Mouse (Mus musculus) gastrocnemius, postnatal 25 days (tissue): Measurements from ENCODE around the gene Xrcc4. TPM values are rescaled to one million over a fixed set of nuclear protein-coding genes. Genes with fewer than 3 reads are reported as not detected.
"Not testable (repeated sequence)": the region's sequence is repeated elsewhere in the genome, so short reads cannot be mapped to it uniquely, and the experiment has no call there.

Experiments
- DNase-seq: peaks from one replicate; pipeline ENCODE4 v3.0.0; 2022
- total RNA-seq, 2 experiments: library from RNA; stranded (reverse); gene quantifications; 1 replicate in 1 of 2; 2 replicates in 1 of 2; pipeline ENCODE4 v1.2.3; 2021

Xrcc4 gene
- total RNA-seq, 2 experiments from 2014 or later, result 9.3 to 10.2 TPM

- no peak for DNase-seq
Observed at GRCm38 (mm10) chr13:89812169-89812568, 277.2 kb downstream of the Xrcc4 start.

GRCm38 (mm10) chr13:89809024-89809423, 280.4 kb downstream of the Xrcc4 start:
- no peak for DNase-seq

GRCm38 (mm10) chr13:89801901-89802300, 287.5 kb downstream of the Xrcc4 start:
- no peak for DNase-seq

DNA sequence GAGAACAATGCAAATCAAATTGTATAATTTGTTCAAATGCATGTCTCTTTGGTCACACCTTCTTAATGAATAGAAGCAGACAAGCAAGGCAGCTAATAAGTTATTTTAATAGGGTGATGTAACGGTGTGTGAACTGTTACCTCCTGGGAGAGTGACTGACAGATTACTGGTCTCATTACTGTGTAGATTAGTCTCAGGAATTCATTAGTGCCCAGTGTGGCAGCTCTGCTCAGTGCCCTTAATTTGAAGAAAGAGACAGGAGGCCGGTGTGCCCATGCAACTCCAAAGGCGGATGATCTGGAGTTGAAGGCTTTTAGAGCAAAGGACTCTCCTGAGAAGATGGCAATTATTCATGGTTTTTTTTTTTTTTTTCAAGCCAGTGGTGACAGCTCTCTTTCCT, 291.7 kb downstream of the Xrcc4 start:
- no peak for DNase-seq

GRCm38 (mm10) chr13:89791475-89791874, 297.9 kb downstream of the Xrcc4 start:
- no peak for DNase-seq

- DNase-seq, result no peak
Observed at GRCm38 (mm10) chr13:89782886-89783285, 306.5 kb downstream of the Xrcc4 start.

- no peak for DNase-seq
Observed at GRCm38 (mm10) chr13:89780276-89780675, 309.1 kb downstream of the Xrcc4 start.

DNA sequence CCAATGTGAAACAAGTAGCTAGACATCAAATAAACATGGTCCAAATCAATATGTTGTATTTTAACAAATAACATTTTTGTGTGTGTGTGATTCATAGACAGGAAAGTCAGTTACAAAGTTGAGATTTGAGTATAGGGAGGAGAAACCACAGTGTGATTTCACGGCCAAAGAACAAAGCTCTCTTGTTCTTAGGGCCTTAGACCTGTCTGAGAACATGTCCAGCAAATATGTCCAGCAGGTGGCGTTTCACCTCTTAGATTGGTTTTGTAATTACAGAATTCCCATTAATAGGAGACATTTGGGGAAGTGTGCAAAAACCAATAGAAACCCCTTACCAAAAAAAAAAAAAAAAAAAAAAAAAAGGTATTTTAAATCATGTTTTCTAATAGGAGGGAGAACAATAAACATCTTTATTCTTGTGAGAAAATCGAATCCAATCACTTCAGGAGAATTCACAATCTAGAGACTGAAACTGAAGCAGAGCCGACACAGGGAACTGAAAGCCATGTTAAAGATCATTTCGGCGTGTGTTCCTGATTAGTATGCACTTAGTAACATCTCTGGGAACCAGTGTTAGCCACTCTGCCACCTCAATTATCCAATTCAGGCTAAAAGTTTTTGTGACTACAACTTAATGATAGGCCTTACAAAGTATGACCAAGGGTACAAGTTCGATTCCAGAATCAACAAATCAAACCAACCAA, 310.0 kb downstream of the Xrcc4 start:
- DNase-seq, result no peak

- no peak for DNase-seq
Observed at GRCm38 (mm10) chr13:89777764-89778163, 311.6 kb downstream of the Xrcc4 start.

GRCm38 (mm10) chr13:89777146-89777545, 312.3 kb downstream of the Xrcc4 start:
- no peak for DNase-seq

DNA sequence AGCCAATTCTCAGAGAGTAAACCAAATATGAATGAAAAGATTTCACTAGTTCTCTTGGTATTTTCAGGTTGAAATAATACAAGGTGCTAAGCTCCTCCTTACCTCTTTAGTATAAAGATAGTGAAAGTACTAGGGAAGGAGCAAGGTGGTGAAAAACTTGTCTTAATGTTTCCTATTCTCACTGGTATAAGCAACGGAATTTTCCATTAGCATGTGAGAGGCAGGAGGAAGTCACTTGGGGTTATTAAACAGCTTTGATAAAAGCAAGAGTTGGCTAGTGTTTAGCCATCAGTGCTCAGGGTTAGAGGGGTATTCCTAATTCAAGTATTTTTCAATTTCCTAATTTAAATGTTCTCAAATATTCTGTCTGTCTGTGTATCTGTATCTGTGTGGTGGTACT, 322.9 kb downstream of the Xrcc4 start:
- DNase-seq, result no peak

DNA sequence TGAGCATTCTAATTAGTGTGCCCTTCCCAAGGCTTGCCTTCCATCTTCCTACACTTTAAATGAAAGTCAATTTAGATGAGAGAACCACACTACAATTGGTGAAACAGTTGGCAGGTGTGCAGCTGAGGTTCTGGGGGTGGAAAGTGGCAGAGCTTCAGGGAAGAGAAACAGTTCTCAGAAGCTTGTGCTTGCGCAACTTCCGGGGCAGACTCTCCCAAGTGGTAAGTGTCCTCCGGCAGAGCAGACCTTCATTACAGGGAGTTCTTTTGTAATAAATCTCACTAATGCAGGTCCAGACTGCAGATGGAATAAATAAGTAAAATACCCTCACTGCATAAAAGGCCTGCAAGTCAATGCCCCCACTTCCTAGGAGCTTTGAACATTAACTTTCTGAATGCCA, 323.4 kb downstream of the Xrcc4 start:
- no peak for DNase-seq

- no peak for DNase-seq
Observed at GRCm38 (mm10) chr13:89762339-89762738, 327.1 kb downstream of the Xrcc4 start.

- no peak for DNase-seq
Observed at GRCm38 (mm10) chr13:89756347-89756746, 333.1 kb downstream of the Xrcc4 start.

DNA sequence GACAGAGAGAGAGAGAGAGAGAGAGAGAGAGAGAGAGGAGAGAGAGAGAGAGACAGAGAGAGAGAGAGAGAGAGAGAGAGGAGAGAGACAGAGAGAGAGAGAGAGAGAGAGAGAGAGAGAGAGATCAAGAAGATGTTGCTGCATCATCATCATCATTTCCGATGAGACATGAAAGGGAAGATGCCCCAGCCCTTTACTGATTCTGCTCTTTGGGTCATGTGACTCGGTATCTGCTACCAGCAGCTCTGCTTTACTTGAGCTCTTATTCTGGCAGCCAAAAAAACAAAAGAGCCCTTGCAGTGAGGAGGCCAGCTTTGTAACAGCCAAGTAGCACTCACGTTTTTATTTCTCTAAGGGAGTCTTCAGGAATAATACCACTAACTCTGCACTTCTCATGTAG, 338.8 kb downstream of the Xrcc4 start:
- DNase-seq, result not testable (repeated sequence)

DNA sequence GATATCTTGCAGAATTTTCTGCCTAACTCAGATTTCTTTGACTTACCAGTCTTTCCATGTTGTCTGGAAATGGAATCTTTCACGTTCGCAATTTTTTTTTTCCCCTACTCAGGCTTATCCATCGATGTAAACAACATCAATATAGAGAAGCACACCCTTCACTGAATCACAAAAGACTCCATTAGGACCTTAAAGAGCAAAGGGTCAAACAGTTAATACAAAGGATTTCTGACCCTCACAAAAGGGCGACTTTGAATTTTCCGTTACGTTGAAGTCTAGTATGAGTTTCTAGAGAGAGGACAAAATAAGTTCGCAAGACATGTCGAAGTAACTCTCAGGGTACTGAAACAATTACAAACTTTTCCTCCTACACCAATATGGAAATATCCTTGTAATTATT, 346.2 kb downstream of the Xrcc4 start:
- DNase-seq, result no peak

- no peak for DNase-seq
Observed at GRCm38 (mm10) chr13:89742686-89743200, 346.7 kb downstream of the Xrcc4 start.

DNA sequence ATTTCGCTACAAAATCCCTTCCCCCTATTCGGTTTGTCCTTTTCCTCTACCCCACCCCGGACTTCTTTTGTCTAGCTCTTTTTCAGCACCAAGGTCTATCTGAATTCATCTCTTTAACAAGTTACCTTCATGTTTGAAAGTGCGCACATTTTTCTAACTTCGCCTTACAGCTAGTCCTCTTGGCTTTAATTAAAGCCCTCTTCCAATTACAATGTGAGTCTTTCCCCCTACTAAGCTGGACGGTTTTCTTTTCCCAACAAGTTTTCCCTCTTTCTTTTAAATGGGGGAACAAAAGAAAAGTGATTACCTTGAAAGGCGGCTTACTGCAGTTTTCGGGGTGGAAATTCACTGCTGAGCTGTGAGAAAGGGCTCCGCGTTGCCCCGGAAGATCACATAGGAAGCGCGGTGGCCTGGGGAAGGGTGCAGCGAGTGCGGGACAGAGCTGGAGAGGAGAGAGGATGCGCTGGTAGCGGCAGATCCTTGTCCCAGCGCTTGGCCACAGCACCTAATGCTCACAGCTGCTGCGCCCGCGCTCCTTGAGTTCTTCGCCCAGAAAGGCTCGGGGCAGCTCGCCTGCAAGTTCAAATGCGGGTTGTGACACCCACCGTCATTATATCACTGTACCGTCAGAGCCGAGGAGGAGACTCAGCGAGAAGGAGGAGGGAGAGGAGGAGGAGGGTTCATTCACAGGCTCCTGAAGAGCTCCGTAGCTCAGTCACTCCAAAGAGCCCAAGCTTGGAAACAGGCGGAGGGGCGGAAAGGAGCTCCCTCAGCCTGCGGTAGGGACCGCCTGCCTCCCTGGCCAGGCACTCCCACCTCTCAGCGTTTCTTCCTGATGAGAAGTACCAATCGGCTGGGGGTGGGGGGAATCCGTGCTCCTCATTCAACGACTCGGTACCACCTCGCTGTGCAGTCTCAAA, 347.4 kb downstream of the Xrcc4 start, which contains the start of gene Vcan:
TSS of gene Vcan (minus strand) at position 744 of the 920 bp plus-strand sequence.
- DNase-seq, result peak; percentile 53

DNA sequence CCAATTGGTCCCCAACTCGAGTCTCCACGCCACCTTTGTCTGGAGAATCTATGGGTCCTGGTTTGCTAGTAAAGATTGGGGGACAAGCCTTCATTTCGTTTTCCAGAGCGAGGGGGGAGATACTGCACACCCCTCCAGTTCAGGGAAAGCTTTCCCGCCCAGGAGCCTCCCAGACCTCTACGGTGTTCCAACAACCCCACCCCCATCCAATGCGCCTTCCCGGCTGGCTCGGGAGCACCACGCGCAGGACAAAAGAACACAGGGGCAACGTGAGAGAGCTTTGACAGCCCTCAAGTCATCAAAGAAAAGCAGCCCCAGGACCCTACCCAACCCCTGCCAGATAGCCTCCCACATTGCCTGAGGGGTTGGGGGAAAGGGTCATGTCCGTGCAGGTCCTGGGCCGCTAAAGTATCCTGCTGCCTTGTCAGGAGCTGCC, 348.3 kb downstream of the Xrcc4 start:
- peak; percentile 18 for DNase-seq

DNA sequence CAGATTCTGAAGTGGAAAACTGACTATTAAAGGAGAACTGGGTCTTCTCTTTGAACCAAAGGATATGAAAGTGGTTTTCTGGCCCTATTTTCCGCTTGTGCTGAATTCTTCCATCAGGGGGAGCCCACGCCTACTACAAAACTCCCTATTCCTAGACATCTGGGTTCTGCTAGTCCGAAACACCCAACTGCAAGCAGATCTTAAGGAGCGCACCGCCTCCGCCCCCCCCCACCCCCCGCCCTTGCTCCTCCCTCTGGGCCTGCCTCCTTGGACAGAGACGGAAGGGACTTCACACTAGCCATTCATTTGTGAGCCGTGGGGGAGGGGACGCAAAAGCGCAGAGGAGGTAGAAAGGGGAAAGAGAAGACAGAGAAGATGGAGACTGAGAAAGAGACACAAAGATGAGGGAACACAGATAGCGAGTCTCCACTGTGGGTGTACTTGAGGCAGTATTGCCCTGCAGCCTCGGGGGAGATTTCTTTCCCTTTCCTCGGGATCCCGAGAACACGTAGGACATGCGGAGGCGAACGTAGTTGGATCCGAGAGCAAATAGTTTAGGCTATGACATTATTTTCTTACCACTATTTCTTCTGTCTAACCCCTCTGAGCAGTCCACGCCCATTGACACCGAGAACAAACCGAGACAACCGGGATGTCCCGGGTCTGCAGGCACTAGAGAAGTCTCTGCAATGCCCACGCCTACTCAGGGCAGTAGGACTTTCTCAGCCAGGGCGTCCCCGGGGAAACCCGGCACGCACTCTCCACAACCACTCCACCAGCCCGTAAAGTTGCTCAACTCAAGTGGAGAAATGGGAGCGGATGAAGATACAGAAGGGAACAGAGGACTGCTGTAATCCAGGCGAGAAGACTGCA, 348.9 kb downstream of the Xrcc4 start:
- DNase-seq, result peak; percentile 53

DNA sequence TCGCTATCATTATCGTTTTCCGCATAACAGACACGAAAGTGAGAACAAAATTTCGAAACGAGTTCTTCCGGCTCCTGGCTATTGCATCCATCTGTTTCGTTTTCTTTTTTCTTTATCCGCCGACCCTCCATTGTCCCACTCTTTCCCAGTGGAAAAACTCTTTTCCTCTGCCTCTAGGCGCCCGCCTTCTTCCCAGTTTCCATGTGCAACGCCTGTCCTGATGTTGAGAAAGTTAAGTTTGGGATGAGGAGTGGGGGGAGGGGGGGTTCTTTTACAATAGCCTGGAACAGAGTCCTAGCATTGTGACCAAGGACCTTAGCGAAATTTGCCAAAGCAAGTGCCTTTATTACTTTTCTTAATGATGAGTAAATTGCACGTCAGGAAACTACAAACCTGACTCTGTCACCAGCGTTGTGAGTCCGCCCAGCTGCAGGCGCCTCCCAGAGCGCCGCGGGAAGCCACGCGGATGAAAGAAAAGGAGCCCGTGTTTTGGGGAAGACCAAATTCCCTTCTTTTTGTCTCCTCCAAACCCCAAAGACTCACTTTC, 349.6 kb downstream of the Xrcc4 start:
- DNase-seq, result no peak
